Mouse (Mus musculus) liver, embryonic 14.5 days (tissue): ENCODE measurements at regions not wholly inside any gene's neighbourhood (a gene's known extent, or its start where the extent isn't known, plus 50 kb on each side); places are given as distances from the start of the nearest gene placed in this dataset.

Source experiments
- CTCF ChIP-seq: IDR thresholded peaks from 2 replicates; pipeline ENCODE4 v1.5.1; 2016; ENCODE audit warnings: antibody characterized with exemption, low read depth, control low read depth
- EP300 ChIP-seq: IDR thresholded peaks from 2 replicates; pipeline ENCODE4 v1.6.1; 2016; ENCODE audit warnings: antibody characterized with exemption, low read depth

DNA sequence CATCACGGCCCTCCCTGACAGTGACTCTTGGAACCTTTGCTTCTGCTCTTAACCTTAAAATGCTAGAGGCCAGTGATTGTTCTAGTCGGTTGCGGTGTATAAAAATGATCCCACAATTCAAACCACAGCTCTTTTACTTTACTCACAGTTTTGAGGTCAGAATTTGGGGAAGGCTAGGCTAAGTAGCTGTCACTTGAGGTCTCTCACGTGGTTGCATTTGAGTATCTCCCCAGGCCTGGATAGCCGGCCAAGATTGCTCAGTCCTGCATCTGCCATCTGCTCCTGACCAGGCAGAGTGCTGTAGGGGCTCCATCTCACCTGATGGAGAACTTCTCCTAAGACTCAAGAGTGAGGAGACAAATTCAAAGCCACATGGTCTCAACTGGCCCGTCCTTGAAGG, 94.5 kb downstream of the Olfr267 start:
- TF ChIP-seq CTCF (no peak), EP300 (no peak)
